Mouse (Mus musculus) small intestine, adult 10 weeks (tissue): ENCODE results near the gene Reep1. TPM values are rescaled to one million over a fixed set of nuclear protein-coding genes. Genes with fewer than 3 reads are reported as not detected.

Experiments used
- polyA plus RNA-seq: library from polyadenylated mRNA; stranded (reverse); fragments of 350-450 nt; fragmentation: Illumina TruSeq; extraction: RNeasy Lipid Tissue Mini Kit (QIAGEN cat#74804); gene quantifications from one replicate; pipeline ENCODE4 v1.2.3, GENCODE M21; 2014; ENCODE audit warnings: low replicate concordance

Reep1 gene
- 1.3 TPM for polyA plus RNA-seq

GRCm38 (mm10) chr6:71707511-71708501 lies at the start of gene Reep1:
Gene Reep1 (plus strand): TSS chr6:71707561.

GRCm38 (mm10) chr6:71826869-71827268 lies 119.5 kb downstream of the Reep1 start, which contains the start of gene Mrpl35:
Gene Mrpl35 (minus strand): TSS chr6:71826969.

GRCm38 (mm10) chr6:71830690-71831580 lies 123.6 kb downstream of the Reep1 start, which contains the start of gene Immt:
Gene Immt (plus strand): TSS chr6:71831331.

Other genes starting within 250 kb of the Reep1 start
- gene Rnf103, start 213.7 kb upstream of the Reep1 start, polyA plus RNA-seq: 210 TPM
- 212 TPM for gene Chmp3, start 163.8 kb upstream of the Reep1 start, polyA plus RNA-seq
- 81.1 TPM for gene Kdm3a, start 74.6 kb upstream of the Reep1 start, polyA plus RNA-seq
- gene Mrpl35, start 119.4 kb downstream of the Reep1 start, polyA plus RNA-seq: 31.4 TPM
- gene Immt, start 123.8 kb downstream of the Reep1 start, polyA plus RNA-seq: 230 TPM
- gene Ptcd3, start 201.2 kb downstream of the Reep1 start, polyA plus RNA-seq: 229 TPM
- gene Polr1a, start 201.5 kb downstream of the Reep1 start, polyA plus RNA-seq: 1.7 TPM